Mouse (Mus musculus) brain, embryonic 18.5 days (tissue): ENCODE measurements around the gene Ryr3.

Experiments
- DNase-seq: peaks from one replicate; pipeline ENCODE4 v3.0.0-alpha.2; 2012; ENCODE audit warnings: low read depth, low spot score

The Ryr3 gene

DNA sequence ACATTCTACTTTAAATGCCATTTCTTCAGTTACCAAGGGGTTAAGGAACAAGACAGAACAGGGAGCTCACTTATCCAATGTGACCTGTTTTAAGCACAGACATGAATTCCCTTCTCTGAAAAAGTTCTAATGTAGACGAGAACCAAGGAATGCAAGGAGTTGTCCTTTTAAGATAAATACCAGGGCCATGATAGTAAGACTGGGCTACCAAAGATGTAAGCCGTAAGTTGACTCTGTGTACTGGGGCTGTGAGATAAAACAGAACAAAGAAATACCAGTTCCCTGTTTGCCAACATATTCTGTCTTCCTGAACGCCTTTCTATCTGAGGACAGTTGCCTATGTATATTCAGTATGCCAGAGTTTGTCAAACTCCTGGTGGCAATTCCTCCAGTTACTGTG is 547.4 kb downstream of the Ryr3 start:
- DNase-seq: no peak

DNA sequence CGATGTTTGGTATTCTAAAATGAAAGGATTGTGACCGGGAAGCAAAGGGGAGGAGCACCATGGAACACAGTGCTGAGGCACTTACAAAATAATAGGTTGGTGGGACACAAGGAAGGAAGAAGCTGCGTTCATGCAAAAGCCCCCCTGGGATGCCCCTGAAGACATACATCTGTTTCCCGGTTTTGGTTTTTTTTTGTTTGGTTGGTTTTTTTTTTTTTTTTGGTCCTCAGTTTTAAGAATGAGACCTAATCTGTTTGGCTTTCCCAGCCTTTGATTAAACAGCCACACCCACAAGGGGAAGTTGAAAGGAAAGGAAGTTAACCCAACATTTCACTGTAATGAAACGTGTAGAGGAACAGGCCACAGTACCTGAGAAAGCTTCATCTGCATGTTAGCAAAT is 560.8 kb downstream of the Ryr3 start:
- DNase-seq: no peak

DNA sequence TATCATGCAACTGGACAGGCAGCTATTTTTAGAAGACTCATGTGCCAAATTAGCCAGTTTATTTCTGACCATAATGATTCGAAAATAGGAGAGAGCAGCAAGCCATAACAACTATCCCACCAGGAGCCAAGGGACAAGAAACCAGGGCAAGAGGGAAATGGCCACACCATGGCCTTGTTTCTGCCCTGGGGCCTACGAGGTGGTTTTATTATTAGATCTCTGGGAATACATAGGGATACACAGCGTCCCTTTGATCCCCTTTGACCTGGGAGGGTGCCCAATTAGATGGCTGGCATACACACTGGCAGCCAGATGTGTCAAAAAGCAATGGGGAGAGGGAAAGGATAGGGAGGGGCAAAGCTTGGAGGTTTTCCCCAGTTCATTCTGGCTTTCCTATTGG is 563.1 kb downstream of the Ryr3 start:
- DNase-seq: no peak

DNA sequence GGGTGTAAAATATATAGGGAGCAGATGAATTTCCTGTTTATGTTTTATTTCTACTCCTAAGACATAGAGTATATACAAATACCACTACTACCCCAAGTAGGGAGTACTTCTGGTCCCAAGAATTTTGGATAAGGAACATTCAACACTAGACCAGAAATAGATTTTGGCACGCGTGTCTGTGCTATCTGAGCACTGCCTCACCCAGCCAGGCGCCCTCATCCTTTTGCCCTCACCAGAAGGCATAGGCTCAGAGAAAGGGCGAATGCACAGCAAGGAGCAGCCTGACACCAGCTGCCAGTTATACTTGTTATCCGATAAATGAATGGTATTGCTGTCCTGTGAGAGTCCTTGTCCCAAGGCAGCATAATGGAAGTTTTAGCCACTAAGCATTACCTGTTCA is 579.7 kb downstream of the Ryr3 start:
- no peak for DNase-seq

DNA sequence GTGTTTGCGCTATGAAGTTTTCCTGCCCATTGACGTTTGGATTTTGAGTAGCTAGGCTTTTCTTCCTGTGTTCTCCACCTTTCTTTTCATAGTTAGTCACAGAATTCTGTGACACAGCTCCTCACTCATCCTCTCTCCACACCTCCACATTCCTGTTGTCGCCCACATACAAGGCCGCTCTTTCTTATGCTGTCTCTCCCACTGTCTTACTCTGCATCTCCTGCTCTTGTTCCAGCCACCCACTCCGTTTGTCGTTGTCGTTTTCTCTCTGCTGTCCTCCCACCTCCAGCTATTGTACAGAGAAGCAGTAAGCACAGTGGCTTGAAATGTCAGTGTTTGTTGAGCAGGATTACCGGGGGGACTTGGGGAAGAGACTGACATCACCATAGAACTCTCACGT is 584.4 kb downstream of the Ryr3 start:
- no peak for DNase-seq

DNA sequence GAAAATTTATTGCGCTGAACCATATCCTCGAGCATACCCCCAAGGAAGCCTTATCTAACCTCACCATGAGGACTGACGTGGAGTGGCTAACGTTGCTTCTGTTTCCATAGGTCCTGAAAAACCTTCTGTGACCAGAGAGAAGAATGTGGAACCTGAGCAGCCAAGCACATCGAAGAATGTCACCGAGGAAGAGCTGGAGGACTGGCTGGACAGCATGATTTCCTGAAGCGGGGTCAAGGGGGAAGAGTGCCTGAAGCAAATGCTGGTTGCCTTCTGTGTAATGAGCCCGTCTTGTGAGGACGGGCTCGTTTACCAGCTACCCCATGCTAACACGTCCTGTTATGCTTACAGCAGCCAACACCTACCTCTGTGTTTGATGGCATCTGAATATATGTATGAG is 586.2 kb downstream of the Ryr3 start:
- DNase-seq: no peak

DNA sequence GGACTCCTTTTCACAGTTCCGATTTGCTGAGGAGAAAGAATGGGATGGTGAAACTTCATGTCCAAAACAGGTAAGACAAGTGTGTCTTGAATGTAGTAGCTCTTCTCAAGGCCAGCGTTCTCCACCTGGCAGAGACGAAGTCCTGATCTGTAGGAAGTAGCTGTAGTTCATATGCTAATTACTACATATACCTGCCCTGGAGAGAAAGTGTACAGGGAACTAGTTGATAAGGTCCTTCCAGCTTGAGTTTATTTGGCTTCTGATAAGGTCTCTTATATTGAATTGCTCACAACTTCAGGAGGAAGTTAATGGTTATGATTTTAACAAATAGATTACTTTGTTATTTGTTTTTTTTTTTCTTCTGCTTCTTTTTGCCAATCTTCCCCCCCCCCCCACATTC is 591.7 kb downstream of the Ryr3 start:
- DNase-seq: no peak

DNA sequence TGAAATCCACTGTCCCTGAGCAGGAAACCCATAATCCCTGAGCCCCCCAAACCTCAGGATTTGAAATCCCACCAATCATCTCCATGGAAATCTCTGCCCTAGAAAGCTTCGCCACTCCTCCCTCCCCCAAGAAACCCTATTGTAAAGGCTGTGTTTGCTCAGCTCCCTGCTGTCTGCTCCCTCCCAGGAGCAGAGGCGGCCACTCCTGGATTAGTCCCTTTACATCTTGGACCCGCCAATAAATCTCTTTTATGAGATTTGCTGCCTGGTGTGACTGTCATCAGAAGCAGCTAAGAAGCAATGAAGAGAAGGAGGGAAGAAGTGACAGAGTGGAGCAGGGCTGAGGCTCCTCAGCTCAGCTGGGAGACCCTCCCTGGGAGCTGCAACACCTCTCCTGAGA is 599.7 kb downstream of the Ryr3 start:
- no peak for DNase-seq

DNA sequence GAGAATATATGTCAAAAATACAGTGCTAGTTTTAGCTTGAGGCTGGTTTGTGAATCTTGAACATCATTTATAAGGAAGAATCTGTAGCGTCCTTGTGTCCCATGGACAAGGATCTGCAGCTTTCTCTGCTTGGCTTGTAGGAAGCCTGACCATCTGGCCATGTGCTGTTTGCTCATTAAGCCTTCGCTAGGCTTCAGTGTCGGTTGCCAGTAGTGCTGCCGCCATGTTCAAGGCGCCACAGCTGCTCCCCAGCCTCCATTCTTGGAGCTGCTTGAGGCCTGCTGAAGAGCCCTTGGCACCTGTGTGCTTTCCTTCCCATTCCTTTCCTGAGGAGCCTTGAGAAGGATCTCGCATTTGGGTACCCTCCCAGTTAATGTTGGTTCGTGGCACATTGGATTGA is 602.5 kb downstream of the Ryr3 start:
- no peak for DNase-seq

DNA sequence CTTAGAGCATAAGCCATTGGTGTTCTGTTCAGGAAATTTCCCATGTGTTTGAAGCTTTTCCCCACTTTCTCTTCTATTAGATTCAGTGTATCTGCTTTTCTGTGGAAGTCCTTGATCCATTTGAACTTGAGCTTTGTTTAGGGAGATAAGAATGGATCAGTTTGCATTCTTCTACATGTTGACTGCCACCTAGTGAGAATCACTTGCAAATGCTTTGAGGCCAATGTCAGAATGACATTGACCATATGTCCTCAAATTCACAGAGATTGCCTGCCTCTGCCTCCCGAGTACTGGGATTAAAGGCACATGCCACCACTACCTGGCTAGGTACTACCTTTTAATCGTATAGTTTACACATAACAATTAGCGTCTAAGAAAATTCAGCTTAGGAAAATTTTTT is 604.3 kb downstream of the Ryr3 start:
- DNase-seq: no peak

DNA sequence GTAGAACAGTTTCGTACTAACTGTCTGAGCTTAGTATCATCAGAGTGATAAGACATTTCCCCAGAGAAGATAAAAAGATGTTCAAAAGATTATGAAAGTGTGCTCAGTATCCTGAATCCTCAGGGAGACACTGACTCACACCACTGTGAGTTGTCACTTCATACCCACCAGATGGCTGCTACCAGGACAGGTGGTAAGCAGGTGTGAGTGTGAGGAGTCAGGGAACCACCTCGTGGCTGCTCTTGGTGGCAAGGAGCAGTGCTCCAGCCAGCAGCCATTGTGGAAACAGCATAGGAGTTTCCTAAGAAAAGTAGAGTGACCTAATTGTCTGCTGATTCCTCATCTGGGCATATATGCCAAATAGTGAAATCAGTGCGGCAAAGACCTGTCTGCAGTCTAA is 610.4 kb downstream of the Ryr3 start:
- DNase-seq: no peak

DNA sequence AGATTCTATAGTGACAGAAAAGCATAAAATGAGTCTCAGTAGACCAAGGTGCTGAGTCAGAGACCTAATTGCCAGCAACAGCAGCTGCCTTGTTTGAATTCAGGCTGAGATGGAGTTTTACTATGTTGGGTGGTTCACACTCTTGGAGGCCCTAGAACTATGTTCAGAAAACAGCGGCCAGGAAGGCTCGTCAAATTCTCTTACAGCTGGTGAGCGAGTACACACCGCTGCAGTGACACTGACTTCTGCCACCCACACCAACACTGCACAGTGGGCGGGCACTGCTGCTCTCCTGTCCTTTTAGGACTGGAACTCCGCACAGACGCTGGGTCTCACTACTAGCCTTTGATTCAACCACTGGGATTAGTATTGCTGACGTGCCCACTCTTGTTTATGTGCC is 614.4 kb downstream of the Ryr3 start:
- no peak for DNase-seq

DNA sequence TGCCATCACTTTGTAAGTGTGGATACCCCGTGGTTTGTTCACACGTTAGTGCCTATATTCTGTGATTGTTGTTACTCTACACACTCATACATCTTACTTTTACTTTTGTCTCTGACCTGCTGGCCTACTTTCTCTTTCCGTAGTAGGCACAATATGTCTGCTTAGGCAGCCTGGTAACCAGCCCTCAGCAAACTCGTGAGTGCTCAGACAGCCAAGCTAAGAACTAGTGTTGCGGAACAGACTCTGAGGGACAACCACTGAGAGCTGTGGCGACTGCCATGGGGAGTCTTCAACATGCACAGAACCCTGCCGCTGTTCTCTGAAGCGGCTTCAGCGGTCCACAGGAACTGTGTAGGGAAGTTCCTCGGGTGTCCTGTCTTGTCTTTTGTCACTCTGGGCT is 616.7 kb downstream of the Ryr3 start:
- no peak for DNase-seq

DNA sequence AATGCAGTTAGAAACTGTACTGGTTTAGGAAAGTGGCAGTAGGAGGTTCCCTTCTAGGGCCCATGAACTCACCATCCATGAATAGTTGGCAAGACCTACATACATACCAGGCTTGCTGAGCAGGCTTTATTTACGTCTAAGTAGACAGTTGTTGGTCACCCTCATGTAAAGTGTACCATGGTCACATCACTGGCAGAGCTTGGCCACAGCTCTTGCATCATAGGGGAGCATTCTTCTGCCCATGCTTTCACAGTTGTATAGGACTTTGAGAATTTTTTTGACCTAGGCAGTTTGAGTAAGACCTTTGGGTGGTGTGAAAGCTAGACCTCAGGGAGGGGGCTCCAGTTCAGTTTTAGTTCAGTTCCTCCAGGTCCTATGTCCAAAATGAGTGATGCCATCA is 619.8 kb downstream of the Ryr3 start:
- DNase-seq: no peak

DNA sequence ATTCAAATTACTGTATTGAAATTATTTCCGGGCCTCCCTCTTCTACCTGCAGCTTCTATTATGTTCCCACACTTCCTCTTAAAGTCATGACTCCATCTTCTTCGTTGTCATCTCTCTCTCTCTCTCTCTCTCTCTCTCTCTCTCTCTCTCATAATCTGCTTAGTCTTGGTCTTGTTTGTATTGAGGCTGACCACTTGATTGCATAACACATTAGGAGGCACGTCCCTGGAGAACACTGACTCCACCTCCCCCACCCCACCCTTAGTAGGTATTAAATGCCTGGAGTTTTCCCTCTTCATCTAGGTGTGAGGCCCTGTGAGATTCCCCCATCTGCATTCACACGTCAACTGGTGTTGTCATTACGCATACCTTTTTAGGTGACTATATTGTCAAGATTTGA is 620.5 kb downstream of the Ryr3 start:
- DNase-seq: no peak

DNA sequence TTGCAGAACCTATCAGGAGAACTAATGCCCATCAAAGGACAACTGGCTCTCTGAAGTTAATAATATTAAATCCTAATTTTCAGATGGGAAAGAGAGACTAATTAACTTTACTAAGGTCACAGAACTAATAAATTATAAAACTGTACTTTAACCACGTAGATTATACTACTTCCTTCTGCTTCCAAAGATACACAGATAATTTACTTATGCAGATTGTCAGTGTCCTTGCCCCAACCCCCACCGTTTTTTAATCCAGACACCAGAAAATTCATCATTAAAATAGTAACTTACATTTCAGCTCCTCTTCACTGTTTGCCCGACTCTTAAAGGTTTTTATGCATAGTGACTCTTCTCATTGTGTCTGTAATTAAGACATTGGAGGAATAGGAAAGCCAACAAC is 621.1 kb downstream of the Ryr3 start:
- DNase-seq: no peak

DNA sequence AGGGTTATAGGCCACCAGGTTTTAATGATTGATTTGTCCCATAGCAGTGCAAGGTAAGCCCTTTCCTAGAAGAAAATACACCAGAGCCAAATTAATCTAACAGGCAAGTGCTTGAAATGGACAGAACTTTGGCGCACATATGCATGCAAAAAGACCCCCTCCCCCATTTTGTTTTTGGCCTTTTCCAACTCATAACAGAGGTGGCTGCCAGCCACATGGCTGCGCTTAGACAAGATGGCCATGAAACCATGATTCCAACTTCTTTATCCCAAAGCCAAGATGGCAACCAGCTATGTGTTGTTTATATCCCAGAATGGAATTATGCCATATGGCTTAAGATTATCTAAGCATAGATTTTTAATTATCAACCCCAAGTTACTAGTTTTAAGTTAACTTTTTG is 623.1 kb downstream of the Ryr3 start:
- DNase-seq: no peak

DNA sequence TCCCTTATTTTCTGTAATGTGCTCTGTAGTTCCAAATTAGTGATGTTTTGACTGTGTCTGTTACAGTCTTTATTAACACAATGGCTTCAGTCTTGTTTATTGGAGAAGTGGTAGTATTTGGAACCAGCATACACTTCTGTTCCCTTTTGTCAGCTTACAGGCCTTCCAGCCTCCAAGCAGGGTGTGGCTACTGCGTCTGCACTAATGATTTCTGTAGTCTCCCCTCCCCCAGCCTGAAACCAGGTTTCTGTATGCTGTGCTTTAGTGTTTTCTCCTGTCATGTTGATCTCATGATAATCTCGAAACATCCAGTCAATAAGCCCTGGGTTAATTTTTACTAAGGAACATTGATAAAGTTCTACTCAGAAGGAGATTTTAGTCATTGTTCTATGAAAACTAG is 623.6 kb downstream of the Ryr3 start:
- DNase-seq: no peak

DNA sequence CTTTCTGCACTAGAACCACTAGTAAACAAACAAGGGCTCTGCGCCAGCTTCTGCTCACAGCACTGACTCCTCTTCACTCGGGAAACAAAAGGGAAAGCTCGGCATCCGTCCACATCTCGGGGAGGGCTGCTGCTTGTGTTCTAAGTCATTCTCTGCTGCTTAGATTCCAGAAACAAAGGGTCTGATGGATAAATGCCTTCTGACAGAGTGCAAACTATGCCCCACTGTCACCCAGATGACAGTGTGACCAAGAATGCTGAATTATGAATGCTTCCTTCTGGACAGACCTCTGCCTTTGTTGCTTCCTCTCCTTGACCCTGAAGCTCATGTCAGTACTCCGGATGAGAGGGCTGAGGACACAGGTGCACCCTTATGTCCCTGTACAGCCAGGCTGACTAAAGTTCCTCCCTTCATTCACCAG is 625.4 kb downstream of the Ryr3 start:
- DNase-seq: peak; percentile 46

DNA sequence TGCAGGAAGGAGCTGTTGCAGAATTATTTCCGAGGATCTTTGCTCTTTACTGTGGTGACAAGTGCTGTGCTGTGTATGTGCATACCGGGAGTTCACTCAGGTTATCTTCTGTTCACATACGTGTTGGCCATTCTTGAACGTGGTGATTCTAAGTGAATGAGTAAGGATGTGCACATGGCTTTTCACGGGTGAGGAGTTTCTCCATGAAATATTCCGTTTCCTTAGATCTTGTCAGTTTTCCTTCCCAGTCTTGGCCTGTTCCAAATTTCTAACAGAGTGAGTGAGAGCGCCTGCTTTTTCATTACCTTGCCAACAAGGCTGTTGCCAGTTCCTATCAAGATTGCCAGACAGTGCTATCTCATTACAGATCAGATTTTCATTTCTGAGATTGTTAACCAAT is 625.9 kb downstream of the Ryr3 start:
- DNase-seq: no peak
